Mouse (Mus musculus) fibroblast of lung, adult 2 months (primary cell): ENCODE measurements around the gene Ccdc86.

ENCODE experiments used
- DNase-seq: peaks from one replicate; pipeline ENCODE4 v3.0.0-alpha.2; 2011; ENCODE audit warnings: low read depth

Gene Ccdc86

DNA sequence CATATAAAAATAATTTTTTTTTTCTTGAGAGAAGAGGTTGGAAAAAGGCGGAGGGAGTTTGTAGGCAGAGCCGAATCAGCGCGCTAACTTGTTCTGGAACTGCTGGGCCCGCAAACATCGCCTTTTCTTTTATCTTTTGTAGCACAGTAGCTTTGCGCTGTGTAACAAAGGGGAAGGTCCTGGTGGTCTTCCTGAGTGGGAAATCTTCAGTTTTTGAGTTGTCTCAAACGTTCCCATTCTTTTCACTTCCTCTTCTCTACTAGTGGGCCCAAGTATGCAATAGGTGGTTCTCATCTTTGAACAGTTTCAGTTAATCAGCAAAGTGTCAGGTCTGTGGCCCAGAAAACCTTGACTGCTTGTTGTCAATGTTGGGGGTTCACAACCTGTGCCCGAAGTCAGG, 492 bp upstream of the Ccdc86 start:
- DNase-seq, result no peak

DNA sequence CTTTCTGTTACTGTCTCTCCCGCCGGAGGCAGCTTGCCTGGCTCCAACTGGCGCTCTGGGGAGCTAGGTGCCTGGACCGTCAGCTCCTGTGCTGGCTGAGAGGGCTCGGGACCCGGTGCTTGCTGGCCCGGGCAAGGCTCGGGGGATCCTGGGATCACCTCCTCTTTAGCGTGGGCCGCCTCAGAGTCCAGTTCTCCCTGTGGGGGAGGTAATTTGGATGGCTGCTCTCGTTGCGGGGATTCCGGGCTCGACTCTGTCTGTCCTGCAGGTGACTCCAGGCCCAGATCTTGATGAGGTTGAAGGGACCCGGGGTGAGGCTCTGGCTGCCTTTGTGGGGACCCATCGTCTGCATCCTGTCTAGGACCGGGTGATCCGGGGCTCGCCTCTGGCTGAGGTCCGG, 650 bp downstream of the Ccdc86 start:
- no peak for DNase-seq

DNA sequence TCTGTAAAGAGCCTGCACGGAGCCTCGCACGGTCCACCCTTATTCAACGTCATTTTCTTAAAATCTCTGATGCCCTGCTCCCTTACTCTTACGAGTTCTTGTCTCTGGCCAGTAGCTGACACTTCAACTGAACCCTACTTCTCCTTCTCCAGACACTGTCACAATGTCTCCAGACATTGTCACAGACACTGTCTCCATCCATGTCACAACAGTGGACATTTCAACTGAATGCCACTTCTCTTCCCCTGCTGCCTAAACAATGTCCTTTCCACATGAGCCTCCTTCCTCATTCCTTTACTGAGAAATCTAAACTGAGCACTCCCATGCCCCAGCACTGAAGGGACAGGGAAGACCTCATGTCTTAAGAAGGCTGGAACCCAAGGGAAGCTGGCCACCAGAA, 1.8 kb downstream of the Ccdc86 start:
- no peak for DNase-seq

DNA sequence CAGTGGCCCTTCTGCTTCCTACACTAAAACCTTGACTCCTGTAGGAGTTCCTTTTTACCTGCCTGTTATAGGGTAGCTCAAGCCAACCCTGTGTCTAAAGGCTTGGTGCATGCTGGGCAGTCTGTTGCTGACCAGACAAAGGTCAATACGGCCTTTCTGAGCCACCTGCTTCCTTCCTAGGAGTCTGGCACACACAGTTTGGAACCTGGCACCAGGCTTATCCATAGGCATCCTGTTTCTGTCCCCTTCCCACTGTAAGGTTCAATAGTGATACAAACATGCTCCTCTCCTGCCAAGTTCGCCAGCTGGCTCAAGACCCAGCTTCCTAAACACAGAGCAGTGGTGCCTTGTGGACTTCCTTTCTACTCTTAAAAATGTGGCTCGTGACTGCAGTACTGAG, 2.6 kb downstream of the Ccdc86 start:
- DNase-seq, result no peak

DNA sequence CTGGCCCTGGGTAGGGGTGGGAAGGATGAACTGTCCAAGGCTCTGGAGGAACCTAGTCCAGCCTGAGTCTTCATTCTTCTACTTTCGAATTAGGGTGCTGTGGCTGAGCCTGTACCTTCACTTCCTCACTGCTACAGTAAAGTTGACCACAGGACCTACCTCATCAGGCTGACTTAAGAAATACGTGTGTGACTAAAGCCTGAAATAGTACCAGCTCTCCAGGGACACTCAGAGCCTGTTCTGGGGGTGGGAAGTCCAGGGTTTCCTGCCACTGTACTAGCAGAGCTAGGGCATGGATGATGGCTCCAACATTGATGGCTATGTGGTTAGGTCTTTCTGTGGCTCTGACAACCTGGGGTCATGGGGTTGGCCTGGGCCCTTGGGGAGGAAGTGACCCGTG, 5.1 kb downstream of the Ccdc86 start:
- no peak for DNase-seq

DNA sequence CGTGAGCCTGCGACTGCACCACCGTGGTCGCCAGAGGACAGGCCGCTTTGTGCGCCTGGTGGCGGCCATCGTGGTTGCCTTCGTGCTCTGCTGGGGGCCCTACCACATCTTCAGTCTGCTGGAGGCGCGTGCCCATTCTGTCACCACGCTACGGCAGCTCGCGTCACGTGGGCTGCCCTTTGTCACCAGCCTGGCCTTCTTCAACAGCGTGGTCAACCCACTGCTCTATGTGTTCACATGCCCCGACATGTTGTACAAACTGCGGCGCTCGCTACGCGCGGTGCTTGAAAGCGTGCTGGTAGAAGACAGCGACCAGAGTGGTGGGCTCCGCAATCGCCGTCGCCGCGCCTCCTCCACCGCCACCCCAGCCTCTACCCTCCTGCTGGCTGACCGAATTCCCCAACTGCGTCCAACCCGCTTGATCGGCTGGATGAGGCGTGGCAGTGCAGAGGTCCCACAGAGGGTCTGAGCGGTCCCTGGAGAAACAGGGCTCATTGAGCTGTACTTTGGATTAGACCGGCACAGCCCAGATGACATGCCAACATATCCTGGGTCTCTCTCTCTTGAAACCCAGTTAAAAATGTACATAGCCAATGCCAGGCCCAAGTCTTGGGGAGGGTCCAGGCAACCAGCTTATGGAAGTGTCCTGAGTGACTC, 8.1 kb downstream of the Ccdc86 start:
- no peak for DNase-seq

DNA sequence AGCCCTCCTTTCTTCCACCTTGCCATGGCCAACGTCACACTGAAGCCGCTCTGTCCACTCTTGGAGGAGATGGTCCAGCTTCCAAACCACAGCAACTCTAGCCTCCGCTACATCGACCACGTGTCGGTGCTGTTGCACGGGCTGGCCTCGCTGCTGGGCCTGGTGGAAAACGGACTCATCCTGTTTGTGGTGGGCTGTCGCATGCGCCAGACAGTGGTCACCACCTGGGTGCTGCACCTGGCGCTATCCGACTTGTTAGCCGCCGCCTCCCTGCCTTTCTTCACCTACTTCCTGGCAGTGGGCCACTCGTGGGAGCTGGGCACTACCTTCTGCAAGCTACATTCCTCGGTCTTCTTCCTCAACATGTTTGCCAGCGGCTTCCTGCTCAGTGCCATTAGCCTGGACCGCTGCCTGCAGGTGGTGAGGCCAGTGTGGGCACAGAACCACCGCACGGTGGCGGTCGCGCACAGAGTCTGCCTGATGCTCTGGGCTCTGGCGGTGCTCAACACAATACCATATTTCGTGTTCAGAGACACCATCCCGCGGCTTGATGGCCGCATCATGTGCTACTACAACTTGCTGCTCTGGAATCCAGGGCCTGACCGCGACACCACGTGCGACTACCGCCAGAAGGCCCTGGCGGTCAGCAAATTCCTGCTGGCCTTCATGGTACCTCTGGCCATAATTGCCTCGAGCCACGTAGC, 8.8 kb downstream of the Ccdc86 start:
- no peak for DNase-seq

DNA sequence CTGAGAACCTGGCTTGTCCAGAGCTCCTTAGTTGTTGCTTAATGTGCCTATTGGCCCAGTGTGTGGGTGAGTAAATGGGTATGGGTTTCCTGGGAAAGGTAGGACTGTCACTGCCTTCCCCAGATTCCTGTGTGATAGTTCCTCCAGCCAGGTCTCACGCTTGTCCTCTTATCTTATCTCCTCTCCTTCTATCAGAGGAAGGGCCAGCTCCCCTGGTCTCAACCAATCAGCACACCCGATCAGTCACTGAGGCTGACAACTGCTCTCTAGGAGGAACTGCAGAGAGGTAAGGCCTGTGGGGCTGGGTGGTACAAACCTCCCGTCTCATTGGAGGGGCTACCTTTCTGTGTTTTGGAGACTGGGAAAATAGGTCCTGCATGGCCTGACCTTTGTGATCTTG, 10.3 kb downstream of the Ccdc86 start:
- no peak for DNase-seq

DNA sequence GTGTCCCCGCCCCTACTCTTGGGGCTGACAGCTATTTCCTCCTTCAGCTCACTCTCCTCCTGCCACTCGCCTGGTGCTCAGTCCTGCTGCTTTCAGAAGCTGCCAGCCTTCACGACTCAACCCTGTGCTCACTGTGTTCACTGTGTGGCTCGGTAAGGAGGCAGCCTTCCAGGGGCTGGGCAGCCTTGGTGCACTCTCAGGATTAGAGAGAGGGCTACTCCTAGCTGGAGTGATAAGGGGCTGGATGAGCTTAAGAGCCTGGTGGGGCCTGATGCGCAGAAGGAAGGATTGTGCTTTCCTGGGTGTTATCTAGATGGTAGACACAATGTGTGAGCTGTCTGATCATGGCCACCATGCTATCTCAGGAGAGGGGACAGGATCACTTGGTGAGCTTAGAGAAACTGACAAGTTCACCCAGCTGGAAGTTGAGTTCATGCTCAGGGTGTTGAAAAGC, 11.9 kb downstream of the Ccdc86 start, which contains the start of gene Ptgdr2:
TSS of gene Ptgdr2 (plus strand) at position 51 of the 454 bp plus-strand sequence.
- no peak for DNase-seq

DNA sequence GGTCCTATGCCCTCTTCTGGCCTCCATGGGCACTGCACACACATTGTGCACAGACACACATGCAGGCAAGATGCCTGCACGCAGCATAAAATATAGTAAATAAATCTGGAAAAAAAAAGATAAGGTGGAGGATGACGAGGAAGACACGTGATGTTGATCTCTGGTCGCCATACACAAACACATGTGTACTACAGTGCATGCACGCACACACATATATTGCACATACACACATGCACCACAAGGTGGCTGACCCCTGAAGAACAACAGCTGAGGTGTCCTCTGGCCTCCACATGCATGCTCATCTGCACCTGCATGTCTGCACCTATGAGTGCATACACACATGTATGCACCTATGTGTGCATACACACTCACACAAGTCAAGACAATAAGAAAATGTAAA, 13.0 kb downstream of the Ccdc86 start:
- no peak for DNase-seq

DNA sequence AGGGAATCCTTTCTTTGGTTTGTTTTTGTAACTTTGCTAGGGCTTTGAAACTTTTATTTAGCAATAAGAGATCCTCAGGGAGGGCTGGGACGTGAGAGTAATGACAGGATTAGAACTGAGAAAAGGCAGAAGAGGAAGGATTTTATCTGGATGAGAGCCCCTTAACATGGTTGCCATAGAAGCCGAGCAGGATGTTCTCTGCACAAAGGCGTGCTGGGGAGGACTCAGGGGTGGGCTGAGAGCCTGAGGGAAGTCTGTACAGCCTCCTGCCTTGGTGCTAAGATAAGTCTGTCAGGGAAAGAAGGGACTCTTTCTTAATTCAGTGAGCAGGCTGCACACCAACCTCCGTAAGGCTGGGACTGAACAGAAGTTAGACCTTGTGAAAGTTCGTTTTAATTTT, 14.0 kb downstream of the Ccdc86 start:
- no peak for DNase-seq

DNA sequence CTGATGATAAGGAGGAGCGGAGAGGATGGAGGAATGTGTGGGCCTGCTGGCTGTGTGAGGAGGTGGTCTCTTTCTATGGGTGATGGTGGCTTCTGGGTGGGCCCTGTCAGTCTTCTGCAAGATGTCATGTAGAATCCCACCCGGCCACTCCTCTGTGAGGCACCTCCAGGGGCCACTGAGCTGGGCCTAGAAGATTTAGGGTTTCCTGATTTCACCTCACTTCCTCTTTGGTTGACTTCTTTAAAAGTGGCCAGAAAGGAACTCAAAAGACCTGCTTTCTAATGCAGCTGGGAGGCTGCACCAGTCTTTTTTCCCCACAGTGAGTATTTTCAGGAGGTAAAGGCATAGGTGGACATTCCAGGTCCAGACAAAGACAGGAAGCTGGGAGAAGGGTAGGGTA, 18.4 kb downstream of the Ccdc86 start:
- DNase-seq, result no peak

DNA sequence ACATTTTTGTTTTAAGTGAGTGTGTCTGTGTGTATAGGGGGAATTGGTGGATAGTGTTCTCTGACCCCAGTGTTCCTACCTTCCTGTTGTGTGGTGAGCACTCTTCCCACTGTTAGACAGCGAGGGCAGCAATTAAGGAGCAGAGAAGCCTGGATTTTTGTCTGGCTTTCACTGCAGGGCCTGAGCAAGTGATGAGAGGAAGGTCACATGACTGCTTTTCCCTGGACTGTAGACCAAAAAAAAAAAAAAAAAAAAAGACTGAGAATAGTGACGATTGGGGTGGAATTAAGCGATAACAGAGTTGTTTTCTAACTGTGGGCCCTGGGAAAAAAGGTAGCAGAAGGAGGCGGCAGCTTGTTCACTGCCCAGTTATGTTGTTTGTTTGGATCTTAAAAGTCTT, 22.4 kb downstream of the Ccdc86 start:
- DNase-seq, result no peak

DNA sequence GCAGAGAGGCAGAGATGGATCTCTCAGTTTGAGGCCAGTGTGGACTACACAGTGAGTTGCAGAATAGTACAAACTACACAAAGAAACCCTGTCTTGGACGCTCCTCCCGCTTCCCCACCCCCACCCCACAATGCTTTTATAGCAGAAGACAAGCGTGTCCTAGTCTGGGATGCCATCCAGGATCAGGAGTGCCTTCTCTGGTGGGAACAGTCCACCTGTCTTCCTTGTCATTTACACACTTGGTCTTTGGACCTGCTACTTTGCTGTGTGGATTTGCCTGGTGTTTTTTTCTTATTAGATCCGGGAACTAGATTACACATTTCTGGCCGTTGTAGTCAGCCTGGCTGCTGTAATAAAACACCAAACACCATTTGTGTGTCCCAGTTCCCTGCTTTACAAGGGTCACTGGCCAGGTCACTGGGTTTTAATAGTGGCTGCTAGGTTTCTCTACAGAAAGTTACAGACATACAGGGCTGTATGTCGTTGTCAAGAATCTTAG, 22.9 kb downstream of the Ccdc86 start:
- DNase-seq, result no peak

DNA sequence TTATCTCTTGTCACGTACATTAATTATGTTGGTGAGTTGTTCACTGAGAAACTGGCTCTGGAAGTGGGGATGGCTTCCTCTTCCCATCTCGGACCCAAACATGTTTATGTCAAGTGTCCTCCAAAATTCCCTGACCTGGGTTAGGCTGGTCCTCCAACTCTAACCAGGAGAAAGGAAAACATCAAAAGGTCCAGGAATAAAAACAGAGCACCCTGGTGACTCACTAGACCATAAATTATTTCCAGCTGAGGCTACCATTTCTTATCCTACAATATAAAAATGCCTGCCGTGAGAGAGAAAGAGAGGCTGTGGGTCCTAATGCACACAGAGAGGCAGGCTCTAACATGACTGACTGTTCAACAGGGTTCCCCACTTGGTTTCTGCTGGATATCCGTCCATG, 24.8 kb downstream of the Ccdc86 start:
- DNase-seq, result no peak

DNA sequence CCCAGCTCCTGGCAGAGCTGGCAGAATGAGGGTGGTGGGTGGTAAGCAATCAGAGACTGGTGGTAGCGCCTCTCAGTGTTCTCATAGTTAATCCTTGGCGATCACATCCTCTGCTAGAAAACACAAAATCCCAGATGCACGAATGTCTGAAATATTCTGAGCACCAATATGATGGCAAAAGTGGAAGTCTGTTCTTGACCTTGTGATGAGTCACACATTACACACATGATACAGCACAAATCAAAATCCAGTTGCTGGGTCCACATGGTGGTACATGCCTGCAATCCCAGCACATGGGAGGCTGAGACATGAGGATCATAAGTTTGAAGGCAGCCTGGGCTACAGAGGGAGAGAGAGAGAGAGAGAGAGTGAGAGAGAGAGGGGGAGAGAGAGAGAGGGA, 28.0 kb downstream of the Ccdc86 start:
- DNase-seq, result no peak

DNA sequence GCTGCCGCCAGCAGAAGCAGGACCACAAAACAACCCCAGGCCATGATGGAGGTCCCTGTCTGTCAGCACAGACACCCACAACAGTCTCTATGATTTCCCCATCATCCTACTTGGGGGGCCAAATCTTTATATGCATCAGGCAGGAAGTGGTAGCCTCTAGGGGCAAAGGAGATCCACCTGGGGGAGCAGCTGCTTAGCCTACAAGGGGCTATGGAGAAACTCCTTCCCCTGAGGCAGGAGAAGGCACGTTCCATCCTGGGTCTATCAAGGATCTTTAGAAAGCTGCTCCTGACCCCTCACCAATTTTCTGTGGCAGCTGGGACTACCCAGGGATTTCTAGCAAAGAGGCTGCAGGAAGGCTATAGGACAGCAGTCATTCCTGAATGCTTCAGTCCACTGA, 28.5 kb downstream of the Ccdc86 start, which contains the start of gene Zp1:
TSS of gene Zp1 (minus strand) at position 101 of the 400 bp plus-strand sequence.
- no peak for DNase-seq

DNA sequence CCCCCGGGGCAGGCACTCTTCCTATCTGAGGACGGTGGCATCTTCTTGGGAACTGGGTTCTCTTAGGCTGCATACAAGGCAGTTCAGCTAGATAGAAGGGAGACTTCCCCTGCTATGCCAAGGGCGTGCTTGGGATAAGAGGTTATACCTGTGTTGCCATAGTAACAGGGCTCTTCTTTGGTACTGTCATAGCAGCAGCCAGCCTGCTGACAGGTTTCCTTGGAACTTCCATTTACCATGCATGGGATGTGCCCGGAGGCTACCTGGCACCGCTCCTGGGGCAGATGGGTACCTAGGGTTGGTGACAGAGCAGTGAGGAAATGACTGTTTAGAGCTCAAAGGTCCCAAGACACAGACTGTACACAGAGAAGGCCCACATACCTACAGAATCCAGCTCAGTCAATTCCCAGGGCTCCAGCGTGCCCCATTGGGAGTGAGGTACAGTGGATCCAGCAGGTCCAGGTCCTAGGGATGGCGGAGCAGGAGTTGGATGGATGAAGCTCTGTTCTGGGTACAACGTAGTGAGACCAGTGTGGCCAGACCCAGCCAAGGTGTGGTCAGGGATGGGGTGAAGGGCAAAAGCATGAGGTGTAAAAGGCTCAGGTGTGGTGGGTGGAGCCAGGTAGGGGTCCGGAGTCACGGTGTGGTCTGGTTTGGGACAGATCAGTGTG, 30.6 kb downstream of the Ccdc86 start:
- DNase-seq, result no peak

DNA sequence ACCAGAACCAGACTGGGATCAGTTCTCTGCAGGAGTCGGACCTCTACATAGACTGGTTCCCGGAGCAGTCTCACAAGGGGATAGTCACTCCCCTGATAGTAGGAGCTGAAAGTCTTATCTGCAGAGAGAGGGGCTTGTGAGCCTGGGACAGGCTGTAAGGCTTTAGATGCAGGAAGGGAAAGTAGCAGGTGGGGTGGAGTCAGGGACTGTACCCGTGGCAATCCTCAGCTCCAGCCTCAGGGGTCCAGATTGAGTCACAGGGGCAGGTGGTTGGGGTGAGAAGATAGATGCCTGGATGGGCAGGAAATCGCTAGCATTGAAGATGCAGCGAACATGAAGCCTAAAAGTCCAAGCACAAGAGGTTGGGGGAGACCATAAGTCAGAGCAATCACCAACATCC, 32.6 kb downstream of the Ccdc86 start:
- DNase-seq, result no peak

DNA sequence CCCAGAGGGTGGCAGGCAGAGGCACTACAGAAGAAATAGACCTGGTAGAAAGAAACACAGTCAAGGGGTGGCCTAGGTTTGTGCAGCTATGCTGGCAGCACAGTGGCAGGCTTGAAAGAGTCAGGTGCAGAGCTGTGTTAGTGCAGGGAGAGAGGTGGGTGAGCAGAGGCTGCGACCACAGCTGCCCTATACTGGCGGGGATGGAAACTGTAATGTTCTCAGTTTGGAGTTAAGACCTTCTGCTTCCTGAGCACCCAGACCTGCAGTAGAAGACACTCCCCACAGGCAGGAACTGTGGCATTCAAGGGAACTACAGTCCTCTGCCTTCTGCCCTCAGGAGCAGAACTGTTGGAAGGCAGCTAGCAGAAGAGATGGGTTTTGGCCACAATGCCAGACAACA, 34.2 kb downstream of the Ccdc86 start:
- DNase-seq, result no peak

DNA sequence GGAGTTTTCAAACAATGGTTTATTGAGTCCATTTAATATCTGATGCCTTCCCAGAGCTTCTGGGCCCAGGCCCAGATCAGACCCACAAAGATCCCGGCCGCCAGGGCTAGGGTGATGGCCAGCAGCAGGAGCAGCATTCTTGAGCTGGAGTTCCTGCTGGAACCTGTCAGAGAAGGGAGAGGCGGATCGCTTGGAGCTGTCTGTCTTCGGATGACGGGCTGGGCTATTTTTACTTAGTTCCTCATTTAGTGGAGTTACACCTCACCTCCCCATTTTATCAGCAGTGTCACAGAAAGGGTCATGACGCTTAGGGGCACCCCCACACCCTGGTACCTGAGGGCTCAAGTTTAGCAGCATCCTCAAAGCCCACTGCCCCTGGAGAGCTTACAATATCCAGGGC, 34.8 kb downstream of the Ccdc86 start:
- DNase-seq, result no peak

DNA sequence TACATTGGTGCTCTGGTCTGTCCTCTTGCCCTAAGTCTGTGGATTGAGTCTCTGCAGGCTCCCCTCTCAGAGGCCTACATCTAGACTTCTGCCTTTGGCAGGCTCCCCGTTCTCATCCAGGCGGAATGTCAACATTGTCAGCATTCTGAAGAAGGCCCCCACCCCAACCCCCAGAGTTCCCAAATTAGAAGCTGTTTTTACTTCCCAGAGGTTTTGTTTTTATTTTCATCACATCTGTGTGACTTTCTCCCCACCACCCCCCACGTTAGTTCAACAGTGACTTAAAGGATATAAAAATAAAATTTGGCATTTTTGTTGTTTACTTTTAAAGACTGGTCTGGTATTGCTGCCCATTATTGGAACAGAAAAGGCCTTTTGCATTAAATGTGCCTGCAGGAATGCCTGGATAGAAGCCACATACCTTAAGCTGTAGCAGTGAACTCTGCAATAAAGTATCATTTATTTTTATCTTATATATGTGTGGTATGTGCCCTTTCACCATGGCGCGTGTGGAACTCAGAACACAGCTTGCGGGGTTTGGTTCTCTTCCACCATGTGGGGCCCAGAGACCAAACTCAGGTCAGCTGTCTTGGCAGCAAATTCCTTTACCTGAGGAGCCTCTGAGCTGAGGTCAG, 39.9 kb downstream of the Ccdc86 start:
- no peak for DNase-seq

DNA sequence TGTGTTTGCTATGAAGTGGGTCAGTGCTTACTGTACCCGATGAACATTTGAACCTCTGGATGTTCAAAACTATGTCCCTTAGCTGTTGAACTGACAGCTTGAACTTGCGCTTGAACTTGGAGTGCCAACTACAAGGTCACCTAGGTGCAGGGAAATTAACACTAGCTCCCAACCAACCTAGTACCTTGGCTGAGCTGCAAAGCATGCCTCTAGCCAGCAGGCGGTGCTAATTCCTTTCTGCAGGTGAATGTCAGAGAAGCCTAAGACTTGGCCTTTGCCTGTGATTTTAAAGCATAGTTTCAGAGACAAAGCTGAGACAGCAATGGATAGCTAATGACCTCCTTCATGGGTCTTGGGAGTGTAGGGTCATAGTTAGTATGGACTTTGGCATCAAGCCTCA, 41.2 kb downstream of the Ccdc86 start:
- DNase-seq, result no peak
